Mouse (Mus musculus) adrenal gland, adult 10 weeks (tissue): ENCODE data around the gene Vnn1. TPM values are rescaled to one million over a fixed set of nuclear protein-coding genes. Genes with fewer than 3 reads are reported as not detected.

Experiments used
- polyA plus RNA-seq: library from polyadenylated mRNA; stranded (reverse); fragments of 350-450 nt; fragmentation: Illumina TruSeq; extraction: RNeasy Lipid Tissue Mini Kit (QIAGEN cat#74804); gene quantifications from one replicate; pipeline ENCODE4 v1.2.3, GENCODE M21; 2014; ENCODE audit warnings: low read depth, low replicate concordance

The Vnn1 gene
- polyA plus RNA-seq = 50.1 TPM

GRCm38 (mm10) chr10:23894601-23895349, at the start of gene Vnn1:
Gene Vnn1, plus strand, starts transcription at chr10:23894688.

GRCm38 (mm10) chr10:23851228-23851912, 43.1 kb upstream of the Vnn1 start, which contains the start of gene Vnn3:
Gene Vnn3, plus strand, starts transcription at chr10:23851462.

GRCm38 (mm10) chr10:23920056-23920455, 25.6 kb downstream of the Vnn1 start, which contains the start of gene Taar1:
Gene Taar1, plus strand, starts transcription at chr10:23920356.

GRCm38 (mm10) chr10:23938312-23938711, 43.8 kb downstream of the Vnn1 start, which contains the start of gene Taar2:
Gene Taar2, plus strand, starts transcription at chr10:23938572.

GRCm38 (mm10) chr10:23949508-23950005, 55.1 kb downstream of the Vnn1 start, which contains the start of gene Taar3:
Gene Taar3, plus strand, starts transcription at chr10:23949558.

Other genes with a start within 250 kb of the Vnn1 start
- gene Rps12, start 107.4 kb upstream of the Vnn1 start, polyA plus RNA-seq = 250 TPM
- gene Slc18b1, start 97.7 kb upstream of the Vnn1 start, polyA plus RNA-seq = 34.5 TPM
- gene Vnn3, start 43.2 kb upstream of the Vnn1 start, polyA plus RNA-seq = 56.3 TPM
- gene Taar1, start 25.7 kb downstream of the Vnn1 start, polyA plus RNA-seq = not detected
- not detected for gene Taar2, start 43.9 kb downstream of the Vnn1 start, polyA plus RNA-seq
- gene Taar3, start 54.9 kb downstream of the Vnn1 start, polyA plus RNA-seq = not detected
- gene Taar4, start 65.8 kb downstream of the Vnn1 start, polyA plus RNA-seq = not detected
- not detected for gene Taar5, start 76.0 kb downstream of the Vnn1 start, polyA plus RNA-seq
- gene Taar6, start 91.0 kb downstream of the Vnn1 start, polyA plus RNA-seq = not detected
- gene Taar7a, start 98.8 kb downstream of the Vnn1 start, polyA plus RNA-seq = not detected
- not detected for gene Taar7b, start 105.3 kb downstream of the Vnn1 start, polyA plus RNA-seq
- gene Taar7d, start 132.5 kb downstream of the Vnn1 start, polyA plus RNA-seq = not detected
- gene Taar7e, start 142.9 kb downstream of the Vnn1 start, polyA plus RNA-seq = not detected
- gene Taar7f, start 154.8 kb downstream of the Vnn1 start, polyA plus RNA-seq = not detected
- gene Taar8a, start 181.8 kb downstream of the Vnn1 start, polyA plus RNA-seq = not detected
- not detected for gene Taar8b, start 197.6 kb downstream of the Vnn1 start, polyA plus RNA-seq
- not detected for gene Taar8c, start 207.2 kb downstream of the Vnn1 start, polyA plus RNA-seq
- not detected for gene Taar9, start 214.8 kb downstream of the Vnn1 start, polyA plus RNA-seq